Mouse (Mus musculus) lung, embryonic 16.5 days (tissue): Measurements from ENCODE around the gene Cacnb2. TPM values are rescaled to one million over a fixed set of nuclear protein-coding genes. Genes with fewer than 3 reads are reported as not detected.

Experiments
- ATAC-seq: fragments of 200-750 bp; cut with Nextera tagmentation; 2 replicates; pipeline ENCODE4 v1.8.0; 2017; ENCODE audit warnings: low read depth, mild to moderate bottlenecking, moderate library complexity
- H3K27ac ChIP-seq: fragments of 300-500 bp; sonication (generic); 2 replicates; pipeline ENCODE4 v1.5.1; 2014; ENCODE audit warnings: mild to moderate bottlenecking, control low read depth, low read length
- H3K27me3 ChIP-seq: fragments of 300-500 bp; sonication (generic); 2 replicates; pipeline ENCODE4 v1.6.1; 2014; ENCODE audit warnings: low read depth, low read length, mixed read lengths; ENCODE audit not compliant: control insufficient read depth, insufficient read depth
- H3K36me3 ChIP-seq: fragments of 300-500 bp; sonication (generic); 2 replicates; pipeline ENCODE4 v1.6.1; 2014; ENCODE audit warnings: low read length; ENCODE audit not compliant: control insufficient read depth, insufficient read depth
- H3K4me1 ChIP-seq: fragments of 300-500 bp; sonication (generic); replicated peaks from 2 replicates; pipeline ENCODE4 v1.6.1; 2014; ENCODE audit warnings: low read length, mixed read lengths; ENCODE audit not compliant: control insufficient read depth, insufficient read depth
- H3K4me2 ChIP-seq: fragments of 300-500 bp; sonication (generic); 2 replicates; pipeline ENCODE4 v1.6.1; 2014; ENCODE audit warnings: low read depth, low read length, control low read depth
- H3K4me3 ChIP-seq: fragments of 300-500 bp; sonication (generic); 2 replicates; pipeline ENCODE4 v1.5.1; 2014; ENCODE audit warnings: mild to moderate bottlenecking, low read length, control low read depth
- H3K9ac ChIP-seq: fragments of 300-500 bp; sonication (generic); 2 replicates; pipeline ENCODE4 v1.6.1; 2014; ENCODE audit warnings: low read length, control low read depth
- H3K9me3 ChIP-seq: fragments of 300-500 bp; sonication (generic); 2 replicates; pipeline ENCODE4 v1.6.1; 2016; ENCODE audit warnings: low read length; ENCODE audit not compliant: control insufficient read depth
- whole genome bisulfite sequencing: fragments of 180-500 bp; shearing (Covaris S2); extraction: QIAGEN DNeasy Blood & Tissue Kit; methylation state at CpG from one replicate; pipeline ENCODE4 v1.1.7; 2014; 5-methylcytosine and 5-hydroxymethylcytosine counted together
- polyA plus RNA-seq: library from polyadenylated mRNA; unstranded; fragments of >200 nt; fragmentation: Nextera tagmentation; extraction: Ambion mirVana; gene quantifications from 2 replicates; pipeline ENCODE4 v1.2.1, GENCODE M21; 2015

The Cacnb2 gene
- polyA plus RNA-seq, 1 experiment from 2014 or later = 8.0 TPM

DNA sequence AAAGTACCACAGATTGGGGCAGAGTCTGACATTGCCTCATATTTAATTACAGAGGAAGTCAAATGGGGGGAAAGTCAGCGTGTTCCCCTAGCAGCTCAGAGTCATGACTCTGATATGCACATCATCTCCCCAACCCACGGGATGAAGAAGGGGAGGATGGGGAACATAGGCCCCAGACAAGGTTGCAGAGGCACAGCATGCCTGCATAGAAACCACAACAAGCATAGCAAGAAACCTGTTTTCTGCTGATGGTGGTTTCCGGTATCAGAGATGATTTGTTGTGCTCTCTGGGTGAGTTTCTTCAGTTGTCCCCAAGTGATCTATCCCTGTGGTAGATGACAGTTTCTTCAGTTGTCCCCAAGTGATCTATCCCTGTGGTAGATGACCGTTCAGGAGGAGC, 389.6 kb downstream of the Cacnb2 start:
- Histone ChIP-seq H3K4me2 (no peak overlapping the region), H3K9me3 (no peaks in the 10 kb centered on the region), H3K4me3 (no peak overlapping the region), H3K4me1 (no peaks in the 10 kb centered on the region), H3K36me3 (peaks cover 6% of the 10 kb centered on the region; the same call in 1 of the 2 replicates), H3K27me3 (no peaks in the 10 kb centered on the region), H3K9ac (no peak overlapping the region), H3K27ac (no peak overlapping the region)
- WGBS = 81% methylated on average over 4 of the region's 4 CpGs
- ATAC-seq = no peak

GRCm38 (mm10) chr2:14996036-14996435, 393.1 kb downstream of the Cacnb2 start:
- ATAC-seq = no peak
- Histone ChIP-seq H3K4me1 (no peaks in the 10 kb centered on the region), H3K9me3 (no peaks in the 10 kb centered on the region), H3K9ac (no peak overlapping the region), H3K27ac (no peak overlapping the region), H3K27me3 (no peaks in the 10 kb centered on the region), H3K36me3 (peaks cover 6% of the 10 kb centered on the region; the same call in 1 of the 2 replicates), H3K4me3 (no peak overlapping the region), H3K4me2 (no peak overlapping the region)
- WGBS = 78% methylated on average over 4 of the region's 4 CpGs

DNA sequence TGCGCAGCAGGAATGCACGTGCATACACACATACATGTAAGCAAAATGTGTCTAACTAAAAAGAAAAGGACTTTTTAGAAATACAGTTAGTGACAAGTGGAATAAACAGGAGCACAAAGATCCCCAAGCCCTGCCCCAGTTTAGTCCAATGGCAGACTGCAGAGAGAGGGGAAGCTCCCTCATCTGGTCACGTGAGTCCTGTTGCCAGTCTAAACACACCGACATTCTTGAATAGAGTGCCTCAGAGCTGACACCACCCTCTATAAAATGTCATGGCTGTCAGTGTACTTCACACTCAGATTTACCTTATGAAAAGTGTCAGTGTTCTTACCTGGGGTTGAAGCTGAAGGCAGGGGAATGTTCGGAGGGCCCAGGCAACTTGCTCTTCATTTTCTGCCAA, 394.9 kb downstream of the Cacnb2 start:
- no peaks in the 10 kb centered on the region for H3K27me3 ChIP-seq
- H3K27ac ChIP-seq = no peak overlapping the region
- H3K9me3 ChIP-seq = no peaks in the 10 kb centered on the region
- H3K9ac ChIP-seq = no peak overlapping the region
- WGBS = 75% methylated on average over 5 of the region's 5 CpGs
- no peaks in the 10 kb centered on the region for H3K4me1 ChIP-seq
- ATAC-seq = no peak
- H3K4me3 ChIP-seq = no peak overlapping the region
- H3K4me2 ChIP-seq = no peak overlapping the region
- H3K36me3 ChIP-seq = peaks cover 3% of the 10 kb centered on the region; the same call in 1 of the 2 replicates

GRCm38 (mm10) chr2:15007531-15007930, 404.6 kb downstream of the Cacnb2 start:
- no peak for ATAC-seq
- H3K27ac ChIP-seq = no peak overlapping the region
- peaks cover 3% of the 10 kb centered on the region; the same call in 1 of the 2 replicates for H3K36me3 ChIP-seq
- no peak overlapping the region for H3K4me2 ChIP-seq
- no peak overlapping the region for H3K9ac ChIP-seq
- H3K27me3 ChIP-seq = no peaks in the 10 kb centered on the region
- 89% methylated on average over 3 of the region's 3 CpGs for WGBS
- no peak overlapping the region for H3K4me3 ChIP-seq
- H3K4me1 ChIP-seq = no peaks in the 10 kb centered on the region
- no peaks in the 10 kb centered on the region for H3K9me3 ChIP-seq

- Histone ChIP-seq H3K4me1 (no peaks in the 10 kb centered on the region), H3K27ac (no peak overlapping the region), H3K4me3 (no peak overlapping the region), H3K9ac (no peak overlapping the region), H3K27me3 (no peaks in the 10 kb centered on the region), H3K36me3 (peaks cover 3% of the 10 kb centered on the region; the same call in 1 of the 2 replicates), H3K4me2 (no peak overlapping the region), H3K9me3 (no peaks in the 10 kb centered on the region)
- no peak for ATAC-seq
- WGBS = 88% methylated on average over 1 of the region's 1 CpGs
Measured at GRCm38 (mm10) chr2:15008072-15008471, 405.2 kb downstream of the Cacnb2 start.

GRCm38 (mm10) chr2:15026817-15027216, 423.9 kb downstream of the Cacnb2 start:
- H3K27ac ChIP-seq = no peak overlapping the region
- H3K36me3 ChIP-seq = peaks cover 9% of the 10 kb centered on the region
- ATAC-seq = no peak
- H3K9me3 ChIP-seq = no peaks in the 10 kb centered on the region
- no peaks in the 10 kb centered on the region for H3K27me3 ChIP-seq
- no peak overlapping the region for H3K4me3 ChIP-seq
- H3K4me2 ChIP-seq = no peak overlapping the region
- H3K9ac ChIP-seq = no peak overlapping the region
- no peaks in the 10 kb centered on the region for H3K4me1 ChIP-seq
- WGBS = 79% methylated on average over 3 of the region's 3 CpGs

GRCm38 (mm10) chr2:15027816-15028215, 424.9 kb downstream of the Cacnb2 start:
- H3K9me3 ChIP-seq = no peaks in the 10 kb centered on the region
- H3K9ac ChIP-seq = no peak overlapping the region
- H3K27me3 ChIP-seq = no peaks in the 10 kb centered on the region
- WGBS = 92% methylated on average over 1 of the region's 1 CpGs
- H3K4me3 ChIP-seq = no peak overlapping the region
- no peaks in the 10 kb centered on the region for H3K4me1 ChIP-seq
- H3K27ac ChIP-seq = no peak overlapping the region
- peaks cover 9% of the 10 kb centered on the region for H3K36me3 ChIP-seq
- ATAC-seq = no peak
- no peak overlapping the region for H3K4me2 ChIP-seq

Other genes with a start within 250 kb of the Cacnb2 start
- not detected in 2 replicates for gene Slc39a12, start 214.8 kb upstream of the Cacnb2 start, polyA plus RNA-seq